Mouse (Mus musculus) CD4-positive naive resting alpha-beta T cell, adult 76 days (primary cell): ENCODE data around the gene Ogdh. TPM values are rescaled to one million over a fixed set of nuclear protein-coding genes. Genes with fewer than 3 reads are reported as not detected.

Source experiments
- total RNA-seq: library from RNA; stranded (reverse); gene quantifications from one replicate; pipeline ENCODE4 v1.2.4, GENCODE M21; 2023

Gene Ogdh
- 169 TPM for total RNA-seq

GRCm38 (mm10) chr11:6291401-6292115 lies at the start of gene Ogdh:
TSS of gene Ogdh (plus strand) at chr11:6291633.

DNA sequence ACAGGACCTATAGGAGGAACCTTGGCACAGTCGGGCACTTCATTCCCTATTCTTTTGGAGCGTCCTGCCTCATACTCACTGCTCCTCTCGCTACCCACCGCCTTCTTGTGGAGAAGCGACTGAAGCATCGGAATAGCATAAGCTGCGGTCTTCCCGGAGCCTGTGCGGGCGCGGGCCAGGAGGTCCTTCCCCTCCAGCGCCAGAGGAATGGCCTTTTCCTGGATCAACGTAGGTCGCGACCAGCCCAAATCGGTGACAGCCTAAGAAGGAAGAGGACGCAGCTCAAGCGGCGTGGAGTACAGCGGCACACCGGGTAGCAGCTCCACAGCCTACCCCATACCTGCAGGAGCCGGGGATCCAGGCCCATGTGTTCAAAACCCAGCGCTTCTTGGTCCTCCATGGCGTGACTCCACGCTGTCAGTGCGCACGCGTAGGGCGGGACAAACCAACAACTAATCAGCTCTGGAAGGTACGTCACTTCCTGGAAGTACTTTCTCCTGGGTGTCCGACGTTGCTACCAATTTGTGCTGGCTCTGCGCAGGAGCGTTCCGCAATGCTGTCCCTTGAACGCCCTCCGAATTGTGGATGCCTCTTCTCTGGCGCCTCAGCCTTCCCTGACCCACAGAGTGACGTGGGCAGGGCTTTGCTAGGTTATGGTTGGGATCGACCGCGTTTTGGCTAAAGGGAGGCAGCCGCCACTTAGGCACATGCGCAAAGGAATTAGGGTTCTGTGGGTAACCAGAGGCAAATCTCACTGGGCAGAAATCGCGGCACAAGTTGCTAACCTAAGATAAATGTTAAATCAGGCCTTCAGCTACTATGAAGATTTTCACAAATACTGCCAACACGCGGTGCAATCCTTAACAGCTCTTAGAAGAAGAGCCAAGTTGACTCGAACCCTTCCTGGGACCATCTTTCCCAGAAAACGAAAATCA lies 23.8 kb upstream of the Ogdh start, which contains the start of gene Ddx56:
Gene Ddx56, minus strand, starts transcription at position 453 of the 935 bp plus-strand sequence.

DNA sequence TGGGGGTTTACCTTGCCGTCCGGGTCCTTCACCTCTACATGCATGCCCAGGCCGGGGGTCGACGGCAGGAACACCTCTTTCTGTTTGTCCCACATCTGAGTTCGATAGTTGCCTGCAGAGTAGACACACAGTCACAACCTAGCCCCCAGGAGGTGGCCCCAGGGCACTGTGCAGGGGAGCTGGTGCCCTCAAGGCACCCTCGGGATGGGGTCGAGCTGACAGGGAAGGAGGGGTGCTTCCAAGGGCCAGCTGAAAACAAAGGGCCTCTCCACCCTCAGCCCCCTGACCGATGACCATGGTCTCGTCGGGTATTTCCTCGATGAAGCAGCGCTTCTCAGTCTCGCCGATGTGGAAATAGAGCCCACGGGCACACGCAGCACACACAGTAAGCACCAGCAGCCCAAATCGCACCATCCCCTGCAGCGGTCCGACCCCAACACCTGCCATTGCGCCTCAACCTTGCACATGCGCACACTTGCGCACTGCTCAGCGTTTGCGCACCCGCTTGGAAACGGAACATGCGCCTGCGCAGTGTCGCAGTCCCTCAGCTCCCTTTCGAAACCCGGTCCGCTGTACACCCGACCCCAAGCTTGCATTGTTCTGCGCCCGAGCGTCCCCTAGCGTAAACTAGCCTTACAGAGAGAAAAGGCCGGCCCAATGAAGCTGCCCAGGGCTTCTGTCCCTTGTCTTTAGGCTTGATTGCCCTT lies 16.9 kb upstream of the Ogdh start, which contains the start of gene Tmed4:
Gene Tmed4, minus strand, starts transcription at position 484 of the 707 bp plus-strand sequence.

GRCm38 (mm10) chr11:6388726-6389413 lies 97.4 kb downstream of the Ogdh start, which contains the start of gene Zmiz2:
TSS of gene Zmiz2 (plus strand) at chr11:6389074.

Other genes with a start within 250 kb of the Ogdh start
- gene Camk2b, start 225.3 kb upstream of the Ogdh start, total RNA-seq = 12.5 TPM
- 0.47 TPM for gene A730071L15Rik, start 91.6 kb upstream of the Ogdh start, total RNA-seq
- 52.6 TPM for gene Nudcd3, start 91.2 kb upstream of the Ogdh start, total RNA-seq
- gene Npc1l1, start 61.5 kb upstream of the Ogdh start, total RNA-seq = 0.32 TPM
- gene Ddx56, start 23.9 kb upstream of the Ogdh start, total RNA-seq = 73.7 TPM
- 26.6 TPM for gene Tmed4, start 16.8 kb upstream of the Ogdh start, total RNA-seq
- 103 TPM for gene Zmiz2, start 97.4 kb downstream of the Ogdh start, total RNA-seq
- gene Ppia, start 123.8 kb downstream of the Ogdh start, total RNA-seq = 1,175 TPM
- 54.9 TPM for gene H2afv, start 152.8 kb downstream of the Ogdh start, total RNA-seq
- 73.8 TPM for gene Purb, start 184.3 kb downstream of the Ogdh start, total RNA-seq
- gene Myo1g, start 229.3 kb downstream of the Ogdh start, total RNA-seq = 161 TPM